Mouse (Mus musculus): ENCODE measurements around the gene Nav2. TPM values are rescaled to one million over a fixed set of nuclear protein-coding genes. Genes with fewer than 3 reads are reported as not detected.

Gene Nav2
- polyA plus RNA-seq, 1 experiment from 2014 or later: 6.0 TPM

- 90% methylated on average over 11 of the region's 11 CpGs for WGBS
- Histone ChIP-seq H3K4me3 (ENCODE audit: low read depth, low read length) (no peak overlapping the region), H3K27me3 (ENCODE audit: control insufficient read depth, insufficient read depth, low read length) (no peaks in the 10 kb centered on the region), H3K4me2 (replicated peaks; ENCODE audit: low read depth) (no peak overlapping the region), H3K27ac (replicated peaks) (no peak overlapping the region), H3K9ac (ENCODE audit: low read length) (no peak overlapping the region), H3K36me3 (ENCODE audit: control insufficient read depth, insufficient read depth, low read length) (peaks cover 9% of the 10 kb centered on the region; the same call in 1 of the 2 replicates), H3K9me3 (ENCODE audit: control insufficient read depth, low read length) (no peaks in the 10 kb centered on the region), H3K4me1 (replicated peaks; ENCODE audit: control insufficient read depth, insufficient read depth) (no peaks in the 10 kb centered on the region)
- DNase-seq (ENCODE audit: low spot score) (no peak), ATAC-seq (ENCODE audit: low FRiP score, low TSS enrichment) (no peak)
- no peak for TF ChIP-seq CTCF (IDR thresholded peaks at IDR 0.05; ENCODE audit: low read depth)
- TF ChIP-seq EP300 (optimal IDR thresholded peaks at IDR 0.05): no peak
These were observed 656.6 kb downstream of the Nav2 start for GRCm38 (mm10) chr7:49565084-49565483.

GRCm38 (mm10) chr7:49565798-49566197 lies 657.3 kb downstream of the Nav2 start:
- Histone ChIP-seq H3K4me3 (ENCODE audit: low read depth, low read length) (no peak overlapping the region), H3K9ac (ENCODE audit: low read length) (no peak overlapping the region), H3K27ac (replicated peaks) (no peak overlapping the region), H3K36me3 (ENCODE audit: control insufficient read depth, insufficient read depth, low read length) (peaks cover 9% of the 10 kb centered on the region; the same call in 1 of the 2 replicates), H3K9me3 (ENCODE audit: control insufficient read depth, low read length) (no peaks in the 10 kb centered on the region), H3K4me1 (replicated peaks; ENCODE audit: control insufficient read depth, insufficient read depth) (no peaks in the 10 kb centered on the region), H3K4me2 (replicated peaks; ENCODE audit: low read depth) (no peak overlapping the region), H3K27me3 (ENCODE audit: control insufficient read depth, insufficient read depth, low read length) (no peaks in the 10 kb centered on the region)
- no peak for TF ChIP-seq CTCF (IDR thresholded peaks at IDR 0.05; ENCODE audit: low read depth)
- TF ChIP-seq EP300 (optimal IDR thresholded peaks at IDR 0.05): no peak
- 88% methylated on average over 11 of the region's 11 CpGs for WGBS
- no peak for DNase-seq (ENCODE audit: low spot score)
- ATAC-seq (ENCODE audit: low FRiP score, low TSS enrichment): no peak

DNA sequence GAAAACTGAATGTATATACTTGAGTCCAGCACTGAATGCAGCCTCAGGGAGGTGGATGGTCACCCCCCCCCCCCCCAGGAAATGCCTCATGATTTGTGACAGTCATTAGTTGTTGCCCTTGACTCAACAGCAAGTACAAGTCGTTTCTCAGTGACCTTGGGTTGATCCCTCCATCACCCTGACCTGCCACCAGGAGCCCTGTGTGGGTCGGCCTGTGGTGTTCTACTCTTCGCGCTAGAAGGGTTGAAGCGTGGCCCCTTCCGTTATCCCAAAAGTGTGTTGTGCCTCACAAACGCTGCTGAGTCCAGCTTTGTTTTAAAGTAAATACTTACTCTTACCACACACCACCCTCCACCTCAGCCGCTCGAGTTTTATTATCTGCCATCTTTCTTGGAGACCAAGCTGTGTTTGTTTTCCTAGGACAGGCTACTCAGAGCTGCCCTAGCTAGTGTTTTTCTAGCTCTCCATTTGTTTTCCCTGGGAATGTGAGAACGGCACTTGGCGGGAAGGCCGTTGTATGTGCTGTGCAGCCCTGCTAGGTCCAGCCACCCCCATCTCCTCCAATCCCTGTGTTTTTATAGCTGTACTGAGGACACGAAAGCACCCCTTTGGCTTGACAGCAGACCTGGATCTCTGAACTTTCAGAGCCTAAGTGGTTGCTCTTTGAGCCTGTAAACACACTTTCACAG lies 659.0 kb downstream of the Nav2 start:
- DNase-seq (ENCODE audit: low spot score) (no peak), ATAC-seq (ENCODE audit: low FRiP score, low TSS enrichment) (no peak)
- 53% methylated on average over 13 of the region's 13 CpGs for WGBS
- no peak overlapping the region for H3K4me3 ChIP-seq (ENCODE audit: low read depth, low read length)
- H3K27me3 ChIP-seq (ENCODE audit: control insufficient read depth, insufficient read depth, low read length): no peaks in the 10 kb centered on the region
- no peaks in the 10 kb centered on the region for H3K4me1 ChIP-seq (replicated peaks; ENCODE audit: control insufficient read depth, insufficient read depth)
- TF ChIP-seq EP300 (optimal IDR thresholded peaks at IDR 0.05) (no peak), CTCF (IDR thresholded peaks at IDR 0.05; ENCODE audit: low read depth) (no peak)
- H3K9ac ChIP-seq (ENCODE audit: low read length): no peak overlapping the region
- H3K4me2 ChIP-seq (replicated peaks; ENCODE audit: low read depth): no peak overlapping the region
- H3K27ac ChIP-seq (replicated peaks): no peak overlapping the region
- peaks cover 9% of the 10 kb centered on the region; the same call in 1 of the 2 replicates for H3K36me3 ChIP-seq (ENCODE audit: control insufficient read depth, insufficient read depth, low read length)
- no peaks in the 10 kb centered on the region for H3K9me3 ChIP-seq (ENCODE audit: control insufficient read depth, low read length)

- Histone ChIP-seq H3K9ac (ENCODE audit: low read length) (no peak overlapping the region), H3K4me1 (replicated peaks; ENCODE audit: control insufficient read depth, insufficient read depth) (no peaks in the 10 kb centered on the region), H3K27ac (replicated peaks) (no peak overlapping the region), H3K4me3 (ENCODE audit: low read depth, low read length) (no peak overlapping the region), H3K36me3 (ENCODE audit: control insufficient read depth, insufficient read depth, low read length) (peaks cover 11% of the 10 kb centered on the region; the same call in 1 of the 2 replicates), H3K27me3 (ENCODE audit: control insufficient read depth, insufficient read depth, low read length) (no peaks in the 10 kb centered on the region), H3K4me2 (replicated peaks; ENCODE audit: low read depth) (no peak overlapping the region), H3K9me3 (ENCODE audit: control insufficient read depth, low read length) (no peaks in the 10 kb centered on the region)
- TF ChIP-seq CTCF (IDR thresholded peaks at IDR 0.05; ENCODE audit: low read depth): no peak
- TF ChIP-seq EP300 (optimal IDR thresholded peaks at IDR 0.05): no peak
- ATAC-seq (ENCODE audit: low FRiP score, low TSS enrichment): no peak
- WGBS: 88% methylated on average over 7 of the region's 7 CpGs
- no peak for DNase-seq (ENCODE audit: low spot score)
These were observed 661.1 kb downstream of the Nav2 start for GRCm38 (mm10) chr7:49569646-49570045.

DNA sequence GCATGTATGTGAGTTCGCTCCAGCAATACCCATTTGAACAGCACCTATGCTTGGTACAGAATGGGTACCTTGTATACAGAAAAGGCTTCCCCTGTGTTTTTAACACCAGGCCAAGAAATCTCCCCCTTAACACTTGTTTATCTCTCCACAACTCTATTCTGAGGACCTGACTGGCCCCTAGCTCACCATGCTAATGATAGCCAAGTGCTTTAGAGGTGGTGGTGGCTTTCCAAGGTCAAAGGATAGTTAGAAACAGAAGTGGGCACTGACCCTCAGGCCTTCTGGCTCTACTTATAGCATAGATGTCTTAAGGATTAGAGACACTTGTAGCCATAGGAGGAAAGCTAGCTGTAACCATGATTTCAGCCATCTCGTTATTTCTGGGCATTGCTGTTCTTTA lies 663.1 kb downstream of the Nav2 start:
- Histone ChIP-seq H3K9me3 (ENCODE audit: control insufficient read depth, low read length) (no peaks in the 10 kb centered on the region), H3K27me3 (ENCODE audit: control insufficient read depth, insufficient read depth, low read length) (no peaks in the 10 kb centered on the region), H3K27ac (replicated peaks) (no peak overlapping the region), H3K4me3 (ENCODE audit: low read depth, low read length) (no peak overlapping the region), H3K4me1 (replicated peaks; ENCODE audit: control insufficient read depth, insufficient read depth) (no peaks in the 10 kb centered on the region), H3K9ac (ENCODE audit: low read length) (no peak overlapping the region), H3K36me3 (ENCODE audit: control insufficient read depth, insufficient read depth, low read length) (peaks cover 17% of the 10 kb centered on the region), H3K4me2 (replicated peaks; ENCODE audit: low read depth) (no peak overlapping the region)
- DNase-seq (ENCODE audit: low spot score) (no peak), ATAC-seq (ENCODE audit: low FRiP score, low TSS enrichment) (no peak)
- WGBS: 95% methylated on average over 2 of the region's 2 CpGs
- no peak for TF ChIP-seq CTCF (IDR thresholded peaks at IDR 0.05; ENCODE audit: low read depth)
- TF ChIP-seq EP300 (optimal IDR thresholded peaks at IDR 0.05): no peak

GRCm38 (mm10) chr7:49575226-49575625 lies 666.7 kb downstream of the Nav2 start:
- no peak for DNase-seq (ENCODE audit: low spot score)
- ATAC-seq (ENCODE audit: low FRiP score, low TSS enrichment): no peak
- WGBS: 93% methylated on average over 9 of the region's 9 CpGs
- no peak for TF ChIP-seq CTCF (IDR thresholded peaks at IDR 0.05; ENCODE audit: low read depth)
- TF ChIP-seq EP300 (optimal IDR thresholded peaks at IDR 0.05): no peak
- H3K9ac ChIP-seq (ENCODE audit: low read length): no peak overlapping the region
- no peaks in the 10 kb centered on the region for H3K9me3 ChIP-seq (ENCODE audit: control insufficient read depth, low read length)
- H3K27me3 ChIP-seq (ENCODE audit: control insufficient read depth, insufficient read depth, low read length): no peaks in the 10 kb centered on the region
- no peak overlapping the region for H3K4me3 ChIP-seq (ENCODE audit: low read depth, low read length)
- no peaks in the 10 kb centered on the region for H3K4me1 ChIP-seq (replicated peaks; ENCODE audit: control insufficient read depth, insufficient read depth)
- H3K36me3 ChIP-seq (ENCODE audit: control insufficient read depth, insufficient read depth, low read length): peaks cover 15% of the 10 kb centered on the region
- no peak overlapping the region for H3K27ac ChIP-seq (replicated peaks)
- H3K4me2 ChIP-seq (replicated peaks; ENCODE audit: low read depth): no peak overlapping the region
